Mouse (Mus musculus) erythroblast, embryonic 14.5 days (primary cell): ENCODE results near the gene Prdm11. TPM values are rescaled to one million over a fixed set of nuclear protein-coding genes. Genes with fewer than 3 reads are reported as not detected.

Source experiments
- H3K27me3 ChIP-seq: 2 replicates; pipeline ENCODE4 v1.6.1; 2012; ENCODE audit warnings: inconsistent platforms; ENCODE audit not compliant: control insufficient read depth
- H3K36me3 ChIP-seq: 2 replicates; pipeline ENCODE4 v1.6.1; 2012; ENCODE audit warnings: mild to moderate bottlenecking, inconsistent platforms; ENCODE audit not compliant: control insufficient read depth
- H3K4me1 ChIP-seq: 2 replicates; pipeline ENCODE4 v1.6.1; 2012; ENCODE audit warnings: inconsistent platforms; ENCODE audit not compliant: control insufficient read depth
- H3K4me3 ChIP-seq: replicated peaks from 2 replicates; pipeline ENCODE3; 2012; ENCODE audit warnings: moderate library complexity, mild to moderate bottlenecking, inconsistent platforms
- H3K9me3 ChIP-seq: 2 replicates; pipeline ENCODE4 v1.6.1; 2012; ENCODE audit warnings: low read length, inconsistent platforms, mixed read lengths; ENCODE audit not compliant: control insufficient read depth
- GATA1 ChIP-seq: IDR thresholded peaks from 2 replicates; pipeline ENCODE4 v1.6.1; 2012; ENCODE audit warnings: low read length, inconsistent platforms, mixed read lengths
- TAL1 ChIP-seq: IDR thresholded peaks from 3 replicates; pipeline ENCODE4 v1.6.1; 2012; ENCODE audit warnings: low read length, inconsistent platforms, mixed read lengths
- polyA plus RNA-seq: library from polyadenylated mRNA; stranded (reverse); fragments of >175 nt; gene quantifications from 2 replicates; pipeline ENCODE4 v1.2.3, GENCODE M21; 2012

The Prdm11 gene
- polyA plus RNA-seq = 0.57 and 0.58 TPM in 2 replicates

- no peak for TF ChIP-seq GATA1
- no peak for TF ChIP-seq TAL1
- Histone ChIP-seq H3K36me3 (no peaks in the 10 kb centered on the region), H3K9me3 (no peaks in the 10 kb centered on the region), H3K27me3 (peaks cover 33% of the 10 kb centered on the region), H3K4me1 (peaks cover 31% of the 10 kb centered on the region), H3K4me3 (peak within 1 kb of the TSS; percentile 75)
Observed at GRCm38 (mm10) chr2:93045818-93046508, at the start of gene Prdm11. Gene Prdm11 (minus strand): TSS chr2:93046167.

DNA sequence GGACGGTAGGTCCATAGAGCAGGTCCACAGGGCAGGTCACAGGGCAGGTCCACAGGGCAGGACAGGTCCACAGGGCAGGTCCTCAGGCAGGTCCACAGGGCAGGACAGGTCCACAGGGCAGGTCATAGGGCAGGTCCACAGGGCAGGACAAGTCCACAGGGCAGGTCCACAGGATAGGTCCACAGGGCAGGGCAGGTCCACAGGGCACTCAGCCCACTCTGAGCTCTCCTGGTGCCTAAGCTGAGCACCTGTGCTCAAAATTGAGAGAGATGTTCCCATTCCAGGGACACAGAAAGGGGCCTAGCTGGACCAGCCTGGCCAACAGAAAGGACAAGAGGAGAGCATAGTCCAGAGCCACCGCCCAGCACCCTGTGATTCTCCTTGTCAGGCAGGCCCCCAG lies 46.4 kb upstream of the Prdm11 start:
- Histone ChIP-seq H3K27me3 (no peaks in the 10 kb centered on the region), H3K4me1 (no peaks in the 10 kb centered on the region), H3K4me3 (no peak overlapping the region), H3K36me3 (no peaks in the 10 kb centered on the region), H3K9me3 (no peaks in the 10 kb centered on the region)
- TF ChIP-seq GATA1 (no peak), TAL1 (no peak)

GRCm38 (mm10) chr2:93091679-93092078 lies 45.7 kb upstream of the Prdm11 start:
- no peaks in the 10 kb centered on the region for H3K27me3 ChIP-seq
- TF ChIP-seq TAL1 (no peak), GATA1 (no peak)
- no peaks in the 10 kb centered on the region for H3K36me3 ChIP-seq

GRCm38 (mm10) chr2:93089379-93090089 lies 43.6 kb upstream of the Prdm11 start:
- no peaks in the 10 kb centered on the region for H3K36me3 ChIP-seq
- no peaks in the 10 kb centered on the region for H3K4me1 ChIP-seq
- H3K27me3 ChIP-seq = no peaks in the 10 kb centered on the region
- TF ChIP-seq GATA1 = no peak
- no peak for TF ChIP-seq TAL1
- no peak overlapping the region for H3K4me3 ChIP-seq
- H3K9me3 ChIP-seq = no peaks in the 10 kb centered on the region

More at GRCm38 (mm10) chr2:93091679-93092078, 45.7 kb upstream of the Prdm11 start:
- H3K9me3 ChIP-seq = no peaks in the 10 kb centered on the region
- H3K4me1 ChIP-seq = no peaks in the 10 kb centered on the region
- no peak overlapping the region for H3K4me3 ChIP-seq

- H3K9me3 ChIP-seq = no peaks in the 10 kb centered on the region
- no peaks in the 10 kb centered on the region for H3K4me1 ChIP-seq
- H3K27me3 ChIP-seq = no peaks in the 10 kb centered on the region
- H3K4me3 ChIP-seq = no peak overlapping the region
- no peak for TF ChIP-seq GATA1
- TF ChIP-seq TAL1 = no peak
- H3K36me3 ChIP-seq = no peaks in the 10 kb centered on the region
Observed at GRCm38 (mm10) chr2:93088006-93088405, 42.0 kb upstream of the Prdm11 start.

DNA sequence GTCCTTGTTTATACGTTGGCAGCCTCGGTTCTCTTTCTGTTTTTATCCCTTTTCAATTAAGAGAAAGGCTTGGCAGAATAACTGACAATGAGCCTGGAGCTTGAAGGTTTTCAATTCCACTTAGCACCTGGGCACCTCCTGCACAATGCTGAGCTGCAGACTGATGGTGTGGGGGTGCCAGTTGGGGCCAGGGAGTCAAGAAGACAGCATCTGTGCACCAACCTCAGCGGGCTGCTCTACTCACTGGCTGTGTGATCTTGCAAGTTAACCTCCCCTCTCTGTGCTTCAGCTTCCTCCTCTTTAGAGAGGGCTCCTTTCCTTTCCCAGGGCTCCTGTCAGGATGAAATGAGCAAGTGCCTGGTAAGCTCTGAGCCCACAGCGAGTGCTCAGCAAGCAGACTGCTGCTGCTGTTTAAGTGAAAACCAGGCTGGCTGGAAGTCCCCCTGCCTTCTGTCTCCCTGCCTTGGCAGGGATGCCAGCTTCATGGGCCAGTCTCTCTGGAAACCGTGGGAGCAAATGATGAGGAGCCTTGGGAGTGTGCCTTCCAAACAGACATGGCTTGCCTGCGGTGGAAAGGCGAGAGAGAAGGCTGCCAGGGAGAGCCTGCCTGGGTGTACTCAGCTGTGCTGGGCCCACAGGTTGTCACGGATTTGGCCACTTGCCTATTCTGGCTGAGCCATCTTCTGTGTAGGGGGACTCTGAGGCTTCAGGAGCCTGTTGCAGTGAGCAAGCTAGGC lies 39.5 kb upstream of the Prdm11 start:
- H3K4me3 ChIP-seq = no peak overlapping the region
- no peaks in the 10 kb centered on the region for H3K4me1 ChIP-seq
- H3K27me3 ChIP-seq = no peaks in the 10 kb centered on the region
- TF ChIP-seq GATA1 = no peak
- TF ChIP-seq TAL1 = no peak
- no peaks in the 10 kb centered on the region for H3K9me3 ChIP-seq
- H3K36me3 ChIP-seq = no peaks in the 10 kb centered on the region

DNA sequence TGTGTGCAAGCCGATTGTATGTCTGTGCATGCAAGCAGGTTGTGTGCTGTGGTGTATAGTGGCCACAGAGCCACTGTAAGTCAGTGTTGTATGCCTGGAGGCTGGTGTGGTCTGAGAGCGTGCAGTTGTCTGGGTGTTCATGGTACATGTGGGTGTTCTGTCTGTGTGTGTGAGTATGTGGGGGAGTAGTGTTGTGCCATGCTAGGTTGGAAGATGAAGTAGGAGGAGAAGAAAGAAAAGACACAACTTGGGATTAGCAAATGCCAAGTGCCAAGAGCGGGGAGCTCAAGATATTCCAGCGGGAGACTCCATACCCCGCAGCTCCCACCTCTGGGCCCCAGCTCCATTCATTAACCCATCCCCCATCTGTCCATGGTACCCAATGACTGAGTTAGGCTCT lies 38.5 kb upstream of the Prdm11 start:
- no peaks in the 10 kb centered on the region for H3K27me3 ChIP-seq
- H3K4me1 ChIP-seq = no peaks in the 10 kb centered on the region
- TF ChIP-seq TAL1 (no peak), GATA1 (no peak)
- H3K36me3 ChIP-seq = no peaks in the 10 kb centered on the region
- no peaks in the 10 kb centered on the region for H3K9me3 ChIP-seq
- no peak overlapping the region for H3K4me3 ChIP-seq

- H3K4me1 ChIP-seq = no peaks in the 10 kb centered on the region
- H3K9me3 ChIP-seq = no peaks in the 10 kb centered on the region
- H3K27me3 ChIP-seq = no peaks in the 10 kb centered on the region
- H3K4me3 ChIP-seq = no peak overlapping the region
- no peaks in the 10 kb centered on the region for H3K36me3 ChIP-seq
- TF ChIP-seq TAL1 = no peak
- TF ChIP-seq GATA1 = no peak
Observed at GRCm38 (mm10) chr2:93083317-93083716, 37.4 kb upstream of the Prdm11 start.

- Histone ChIP-seq H3K4me3 (no peak overlapping the region), H3K9me3 (no peaks in the 10 kb centered on the region), H3K36me3 (no peaks in the 10 kb centered on the region), H3K27me3 (no peaks in the 10 kb centered on the region), H3K4me1 (no peaks in the 10 kb centered on the region)
- TF ChIP-seq GATA1 = no peak
- no peak for TF ChIP-seq TAL1
Observed at GRCm38 (mm10) chr2:93082846-93083245, 36.9 kb upstream of the Prdm11 start.
